Mouse (Mus musculus): ENCODE measurements around the gene Ackr3. TPM values are rescaled to one million over a fixed set of nuclear protein-coding genes. Genes with fewer than 3 reads are reported as not detected.

The Ackr3 gene
- polyA plus RNA-seq, 1 experiment, result 21.7 TPM

DNA sequence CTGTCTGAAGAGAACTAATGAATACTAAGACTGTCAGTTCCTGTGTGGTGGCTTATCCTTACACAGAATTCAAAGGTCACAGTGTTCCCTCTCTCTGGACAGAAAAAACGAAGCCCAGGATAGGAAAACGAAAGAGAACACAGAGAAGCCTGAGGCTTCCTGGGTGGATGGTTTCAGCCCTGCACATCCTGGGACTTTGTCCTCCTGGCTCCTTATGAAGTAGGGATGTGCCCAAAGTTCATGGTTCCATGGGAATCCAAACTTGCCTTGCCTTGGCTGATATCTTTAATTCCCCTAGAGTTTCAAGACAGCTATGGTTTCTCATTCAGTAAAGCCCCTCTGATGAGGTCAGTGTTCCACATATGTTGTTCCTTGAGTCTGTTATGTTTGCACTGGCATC lies 19.2 kb downstream of the Ackr3 start:
- TF ChIP-seq POLR2A (IDR thresholded peaks at IDR 0.05; ENCODE audit: low read depth, low read length), result no peak
- Histone ChIP-seq H3K27me3 (ENCODE audit: control insufficient read depth, insufficient read depth, low read length) (no peaks in the 10 kb centered on the region; the same call in 1 of the 2 replicates), H3K36me3 (ENCODE audit: control insufficient read depth, insufficient read depth, low read length) (no peaks in the 10 kb centered on the region), H3K4me3 (ENCODE audit: low read depth, low read length) (no peak overlapping the region), H3K4me1 (ENCODE audit: control insufficient read depth, insufficient read depth, insufficient read length, low read length) (no peaks in the 10 kb centered on the region), H3K27ac (ENCODE audit: insufficient read depth, low read depth, low read length) (no peak overlapping the region)
- WGBS, result 28% methylated on average over 2 of the region's 2 CpGs

DNA sequence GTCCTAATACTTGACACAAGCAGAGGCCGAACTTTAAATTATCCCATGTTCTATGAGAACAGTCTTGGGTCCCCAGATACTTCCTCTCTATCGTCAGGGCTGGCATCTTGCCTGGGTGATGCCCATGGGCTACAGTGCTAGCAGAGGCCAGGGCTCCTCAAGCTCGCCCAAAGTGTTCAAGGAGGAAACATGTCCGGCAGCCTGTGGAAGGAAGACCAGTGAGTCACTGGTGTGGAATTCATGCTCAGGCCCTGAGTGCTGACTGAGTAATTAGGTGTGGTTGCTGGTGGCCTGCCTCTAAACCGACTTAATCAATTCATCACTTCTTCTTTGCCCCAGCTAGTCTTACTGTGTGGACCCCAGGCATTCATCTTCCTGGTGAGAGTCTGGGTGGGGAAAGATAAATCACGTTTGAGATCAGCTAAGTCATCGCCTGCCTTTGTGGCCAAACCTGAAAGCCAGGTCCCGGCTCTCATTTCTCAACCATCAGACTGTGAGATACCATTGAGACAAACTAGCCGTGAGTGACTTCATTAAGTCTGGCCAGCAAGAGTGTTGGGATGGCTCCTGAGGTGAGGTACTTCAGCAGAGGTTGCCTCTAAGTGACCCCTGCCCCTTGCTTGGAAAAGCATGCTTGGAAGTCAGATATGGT lies 21.9 kb downstream of the Ackr3 start:
- 34% methylated on average over 9 of the region's 9 CpGs for WGBS
- Histone ChIP-seq H3K27ac (ENCODE audit: insufficient read depth, low read depth, low read length) (no peak overlapping the region), H3K4me3 (ENCODE audit: low read depth, low read length) (no peak overlapping the region), H3K27me3 (ENCODE audit: control insufficient read depth, insufficient read depth, low read length) (no peaks in the 10 kb centered on the region; the same call in 1 of the 2 replicates), H3K36me3 (ENCODE audit: control insufficient read depth, insufficient read depth, low read length) (no peaks in the 10 kb centered on the region), H3K4me1 (ENCODE audit: control insufficient read depth, insufficient read depth, insufficient read length, low read length) (no peaks in the 10 kb centered on the region)
- no peak for TF ChIP-seq CTCF (IDR thresholded peaks at IDR 0.05; ENCODE audit: extremely low read depth, insufficient read length, insufficient replicate concordance, low read depth, low read length)
- no peak for TF ChIP-seq POLR2A (IDR thresholded peaks at IDR 0.05; ENCODE audit: low read depth, low read length)

DNA sequence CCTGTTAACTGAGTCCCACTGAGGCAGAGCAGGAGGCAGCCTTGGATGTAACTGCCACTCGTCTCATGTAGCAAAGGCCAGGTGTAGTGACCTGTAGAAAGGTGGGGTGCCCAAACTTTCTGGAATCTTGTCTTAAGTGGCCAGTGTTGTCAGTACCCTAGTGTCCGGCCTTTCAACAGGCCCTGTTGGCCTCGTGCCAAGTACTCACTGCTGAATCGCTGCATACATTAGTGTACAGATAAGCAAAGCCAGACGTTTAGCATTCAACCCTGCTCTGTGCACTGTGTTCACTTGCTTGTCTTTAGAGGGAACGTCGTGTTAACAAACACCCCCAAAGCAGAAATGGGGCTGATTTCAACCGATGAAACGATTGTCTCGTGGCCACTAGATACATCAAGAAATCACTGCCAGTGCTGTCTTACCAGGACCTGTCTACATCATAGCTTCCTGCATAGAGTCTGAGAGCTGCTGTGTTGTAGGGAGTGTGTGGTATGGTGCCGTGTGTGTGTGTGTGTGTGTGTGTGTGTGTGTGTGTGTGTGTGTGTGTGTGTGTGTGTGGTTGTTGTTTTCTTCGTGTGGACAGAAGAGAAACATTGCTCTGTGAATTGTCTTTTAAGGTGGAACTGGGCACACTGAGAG lies 24.0 kb downstream of the Ackr3 start:
- H3K4me3 ChIP-seq (ENCODE audit: low read depth, low read length), result no peak overlapping the region
- H3K27ac ChIP-seq (ENCODE audit: insufficient read depth, low read depth, low read length), result no peak overlapping the region
- TF ChIP-seq POLR2A (IDR thresholded peaks at IDR 0.05; ENCODE audit: low read depth, low read length) (no peak), CTCF (IDR thresholded peaks at IDR 0.05; ENCODE audit: extremely low read depth, insufficient read length, insufficient replicate concordance, low read depth, low read length) (no peak)
- H3K36me3 ChIP-seq (ENCODE audit: control insufficient read depth, insufficient read depth, low read length), result no peaks in the 10 kb centered on the region
- 35% methylated on average over 12 of the region's 12 CpGs for WGBS
- H3K27me3 ChIP-seq (ENCODE audit: control insufficient read depth, insufficient read depth, low read length), result no peaks in the 10 kb centered on the region; the same call in 1 of the 2 replicates
- no peaks in the 10 kb centered on the region for H3K4me1 ChIP-seq (ENCODE audit: control insufficient read depth, insufficient read depth, insufficient read length, low read length)

DNA sequence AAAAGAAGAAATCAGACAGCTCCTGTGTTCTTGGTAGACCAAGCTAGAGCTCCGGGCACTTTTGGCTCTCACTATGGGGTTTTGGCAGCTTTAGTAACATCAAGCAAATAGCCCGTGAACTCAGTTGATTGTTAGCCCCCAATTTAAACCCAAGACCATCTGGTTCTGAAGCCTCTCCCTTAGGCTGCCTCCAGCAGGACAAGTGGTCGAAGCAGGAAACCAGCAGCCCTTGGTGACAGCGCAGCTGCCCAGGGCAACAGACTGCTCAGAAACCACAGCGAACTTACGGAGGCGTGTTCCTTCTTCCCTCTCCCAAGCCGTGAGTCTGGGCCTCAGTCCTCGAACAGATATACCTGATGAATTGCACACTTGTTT lies 24.5 kb downstream of the Ackr3 start:
- H3K36me3 ChIP-seq (ENCODE audit: control insufficient read depth, insufficient read depth, low read length), result no peaks in the 10 kb centered on the region
- WGBS, result 46% methylated on average over 9 of the region's 9 CpGs
- H3K4me3 ChIP-seq (ENCODE audit: low read depth, low read length), result no peak overlapping the region
- TF ChIP-seq POLR2A (IDR thresholded peaks at IDR 0.05; ENCODE audit: low read depth, low read length), result no peak
- TF ChIP-seq CTCF (IDR thresholded peaks at IDR 0.05; ENCODE audit: extremely low read depth, insufficient read length, insufficient replicate concordance, low read depth, low read length), result no peak
- no peaks in the 10 kb centered on the region for H3K4me1 ChIP-seq (ENCODE audit: control insufficient read depth, insufficient read depth, insufficient read length, low read length)
- H3K27me3 ChIP-seq (ENCODE audit: control insufficient read depth, insufficient read depth, low read length), result no peaks in the 10 kb centered on the region; the same call in 1 of the 2 replicates
- no peak overlapping the region for H3K27ac ChIP-seq (ENCODE audit: insufficient read depth, low read depth, low read length)

DNA sequence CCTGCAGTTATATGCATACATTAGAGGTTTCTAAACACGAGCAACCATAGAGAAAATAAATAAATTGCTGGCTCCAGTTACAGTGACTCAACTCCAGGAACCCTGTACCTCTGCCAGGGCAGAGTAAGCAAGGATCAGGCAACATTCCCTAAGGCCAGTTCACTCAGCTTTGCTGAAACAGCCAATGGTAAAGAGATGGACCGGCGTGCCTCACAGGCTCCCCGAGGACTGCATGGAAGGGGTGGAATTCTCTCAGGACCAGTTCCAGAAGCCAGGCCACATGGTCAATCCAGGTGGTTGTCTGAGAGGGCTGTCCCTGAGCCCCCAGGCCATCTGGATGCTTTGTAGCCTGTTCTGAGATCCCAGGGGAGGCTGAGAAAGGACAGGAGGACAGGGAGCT lies 26.8 kb downstream of the Ackr3 start:
- Histone ChIP-seq H3K4me3 (ENCODE audit: low read depth, low read length) (no peak overlapping the region), H3K27ac (ENCODE audit: insufficient read depth, low read depth, low read length) (no peak overlapping the region), H3K4me1 (ENCODE audit: control insufficient read depth, insufficient read depth, insufficient read length, low read length) (no peaks in the 10 kb centered on the region), H3K27me3 (ENCODE audit: control insufficient read depth, insufficient read depth, low read length) (no peaks in the 10 kb centered on the region), H3K36me3 (ENCODE audit: control insufficient read depth, insufficient read depth, low read length) (no peaks in the 10 kb centered on the region)
- TF ChIP-seq POLR2A (IDR thresholded peaks at IDR 0.05; ENCODE audit: low read depth, low read length) (no peak), CTCF (IDR thresholded peaks at IDR 0.05; ENCODE audit: extremely low read depth, insufficient read length, insufficient replicate concordance, low read depth, low read length) (no peak)
- WGBS, result 79% methylated on average over 4 of the region's 4 CpGs

DNA sequence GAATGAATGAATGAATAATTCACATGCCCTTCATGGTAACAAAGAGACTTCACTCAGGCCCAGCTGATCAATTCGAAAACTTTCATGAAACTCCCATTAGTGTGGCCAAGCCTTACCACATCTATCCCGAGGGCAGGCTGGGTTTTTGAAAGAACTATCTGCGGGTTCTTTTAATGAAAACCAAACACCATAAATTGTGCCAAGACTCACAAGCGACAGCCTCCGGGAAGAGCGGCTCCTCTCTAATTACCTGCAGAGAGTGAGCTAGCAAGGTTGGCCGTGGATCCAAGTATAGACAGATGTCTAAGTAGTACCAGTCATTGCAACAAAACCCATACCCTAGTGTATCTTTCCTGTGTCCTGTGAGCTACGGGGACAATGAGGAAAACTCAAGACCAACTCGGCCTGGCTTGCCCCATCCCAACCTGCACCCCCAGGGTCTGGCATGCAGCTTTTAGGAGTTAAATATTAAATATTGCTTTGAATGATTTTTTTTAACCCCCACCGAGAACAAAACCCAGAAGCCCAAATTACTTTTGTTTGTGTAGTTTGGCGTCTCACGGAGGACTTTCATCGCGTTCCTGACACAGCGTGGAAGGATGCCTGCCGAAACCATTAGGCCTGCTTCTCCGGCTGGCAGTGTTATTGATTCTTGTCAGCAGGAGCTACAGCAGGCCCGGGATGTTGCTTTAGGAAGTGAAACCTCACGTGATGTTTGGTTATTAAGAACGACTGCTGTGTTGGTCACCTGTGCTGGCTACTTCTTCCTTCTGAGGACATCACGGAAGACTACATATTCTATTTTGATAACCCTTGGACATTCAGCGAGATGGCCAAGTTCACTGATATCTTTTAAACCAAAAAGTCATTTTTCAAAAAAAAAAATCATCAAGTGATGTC lies 28.1 kb downstream of the Ackr3 start:
- no peaks in the 10 kb centered on the region for H3K36me3 ChIP-seq (ENCODE audit: control insufficient read depth, insufficient read depth, low read length)
- TF ChIP-seq CTCF (IDR thresholded peaks at IDR 0.05; ENCODE audit: extremely low read depth, insufficient read length, insufficient replicate concordance, low read depth, low read length) (no peak), POLR2A (IDR thresholded peaks at IDR 0.05; ENCODE audit: low read depth, low read length) (no peak)
- H3K27ac ChIP-seq (ENCODE audit: insufficient read depth, low read depth, low read length), result no peak overlapping the region
- H3K4me3 ChIP-seq (ENCODE audit: low read depth, low read length), result no peak overlapping the region
- H3K4me1 ChIP-seq (ENCODE audit: control insufficient read depth, insufficient read depth, insufficient read length, low read length), result no peaks in the 10 kb centered on the region
- 71% methylated on average over 22 of the region's 22 CpGs for WGBS
- H3K27me3 ChIP-seq (ENCODE audit: control insufficient read depth, insufficient read depth, low read length), result no peaks in the 10 kb centered on the region

DNA sequence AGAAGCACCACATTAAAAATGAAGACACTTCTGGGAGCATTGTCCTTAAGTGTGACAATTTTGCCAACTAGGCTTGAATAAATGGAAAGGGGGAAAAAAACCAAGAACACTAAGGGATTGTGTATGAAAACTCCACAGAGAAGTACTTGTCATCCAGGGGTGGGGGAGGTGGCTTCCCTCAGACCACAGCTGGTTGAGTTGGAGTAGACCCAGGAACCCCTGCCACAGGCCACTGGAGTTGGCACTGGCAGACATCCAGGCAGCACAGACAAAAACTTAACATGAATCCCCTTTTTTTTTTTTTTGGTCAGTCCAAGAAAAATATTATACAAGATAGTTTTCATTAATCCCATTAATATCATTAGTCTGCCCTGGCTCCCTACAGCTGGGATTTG lies 28.7 kb downstream of the Ackr3 start:
- no peak for TF ChIP-seq CTCF (IDR thresholded peaks at IDR 0.05; ENCODE audit: extremely low read depth, insufficient read length, insufficient replicate concordance, low read depth, low read length)
- no peak for TF ChIP-seq POLR2A (IDR thresholded peaks at IDR 0.05; ENCODE audit: low read depth, low read length)
- Histone ChIP-seq H3K27ac (ENCODE audit: insufficient read depth, low read depth, low read length) (no peak overlapping the region), H3K36me3 (ENCODE audit: control insufficient read depth, insufficient read depth, low read length) (no peaks in the 10 kb centered on the region), H3K4me3 (ENCODE audit: low read depth, low read length) (no peak overlapping the region), H3K27me3 (ENCODE audit: control insufficient read depth, insufficient read depth, low read length) (no peaks in the 10 kb centered on the region), H3K4me1 (ENCODE audit: control insufficient read depth, insufficient read depth, insufficient read length, low read length) (no peaks in the 10 kb centered on the region)
